Mouse (Mus musculus) MEL (cell line): ENCODE results near the gene Pbp2.

Experiments
- CTCF ChIP-seq, 3 experiments: IDR thresholded peaks in 2 of 3; conservative IDR thresholded peaks in 1 of 3; 2 replicates each; pipeline ENCODE4 v1.5.1; 2011 to 2012; ENCODE audit warnings: low read length in 3 of 3, low read depth in 2 of 3, mild to moderate bottlenecking in 2 of 3, improper control_type of control experiment in 1 of 3, inconsistent platforms in 1 of 3, mixed read lengths in 1 of 3, moderate library complexity in 1 of 3; ENCODE audit not compliant: control insufficient read depth in 1 of 3, insufficient read depth in 1 of 3, poor library complexity in 1 of 3, severe bottlenecking in 1 of 3
- ELF1 ChIP-seq: IDR thresholded peaks from 2 replicates; pipeline ENCODE4 v1.6.1; 2014; ENCODE audit warnings: low read depth, mild to moderate bottlenecking, inconsistent platforms, low read length, improper control_type of control experiment, moderate library complexity
- EP300 ChIP-seq, 2 experiments: IDR thresholded peaks; 2 replicates each; pipeline ENCODE4 v1.6.1; 2011; ENCODE audit warnings: improper control_type of control experiment in 2 of 2, low read length in 2 of 2, low read depth in 1 of 2, mild to moderate bottlenecking in 1 of 2
- POLR2A ChIP-seq, 2 experiments: IDR thresholded peaks; 2 replicates each; pipeline ENCODE4 v1.6.1; 2011 to 2012; ENCODE audit warnings: low read length in 2 of 2, mild to moderate bottlenecking in 2 of 2, control low read depth in 1 of 2, improper control_type of control experiment in 1 of 2, low read depth in 1 of 2, moderate library complexity in 1 of 2; ENCODE audit not compliant: control insufficient read depth in 1 of 2, insufficient read depth in 1 of 2, poor library complexity in 1 of 2
- SMC3 ChIP-seq: IDR thresholded peaks from 2 replicates; pipeline ENCODE4 v1.6.1; 2011; ENCODE audit warnings: low read depth, low read length, improper control_type of control experiment
- ZC3H11A ChIP-seq: IDR thresholded peaks from 2 replicates; pipeline ENCODE4 v1.6.1; 2012; ENCODE audit warnings: low read depth, mild to moderate bottlenecking, inconsistent platforms, low read length, improper control_type of control experiment
- ZKSCAN1 ChIP-seq: IDR thresholded peaks from 2 replicates; pipeline ENCODE4 v1.6.1; 2012; ENCODE audit warnings: low read depth, mild to moderate bottlenecking, inconsistent platforms, low read length, improper control_type of control experiment, moderate library complexity

DNA sequence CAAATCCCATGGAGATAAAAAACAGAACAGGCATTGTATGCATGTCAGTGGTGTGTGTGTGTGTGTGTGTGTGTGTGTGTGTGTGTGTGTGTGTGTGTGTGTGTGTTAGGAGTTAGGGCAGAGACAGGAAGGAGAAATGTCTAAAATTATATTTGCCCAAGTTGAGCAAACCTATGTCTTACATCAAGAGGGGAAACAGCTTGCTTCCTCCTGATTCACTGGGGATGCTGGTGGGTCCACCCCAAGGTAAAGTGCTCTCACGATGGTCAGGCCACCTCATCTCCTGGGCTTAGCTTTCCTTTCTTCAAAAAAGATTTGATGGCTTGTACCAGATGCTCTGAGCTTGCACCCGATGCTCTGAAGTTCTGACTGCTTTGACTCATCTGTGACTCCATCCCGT is 13.9 kb upstream of the Pbp2 start:
- TF ChIP-seq ZKSCAN1 (no peak), CTCF (IDR thresholded peaks at IDR 0.05 in 2 of 3, conservative IDR thresholded peaks at IDR 0.05 in 1 of 3; ENCODE audit: control insufficient read depth in 1 of 3, insufficient read depth in 1 of 3, low read depth in 2 of 3, low read length in 3 of 3, poor library complexity in 1 of 3, severe bottlenecking in 1 of 3) (no peak), SMC3 (no peak), POLR2A (IDR thresholded peaks at IDR 0.05; ENCODE audit: control insufficient read depth in 1 of 2, insufficient read depth in 1 of 2, low read depth in 1 of 2, low read length in 2 of 2, poor library complexity in 1 of 2) (no peak), ELF1 (no peak), EP300 (IDR thresholded peaks at IDR 0.05; ENCODE audit: low read depth in 1 of 2, low read length in 2 of 2) (no peak), ZC3H11A (no peak)
